In the genomic region with DNA sequence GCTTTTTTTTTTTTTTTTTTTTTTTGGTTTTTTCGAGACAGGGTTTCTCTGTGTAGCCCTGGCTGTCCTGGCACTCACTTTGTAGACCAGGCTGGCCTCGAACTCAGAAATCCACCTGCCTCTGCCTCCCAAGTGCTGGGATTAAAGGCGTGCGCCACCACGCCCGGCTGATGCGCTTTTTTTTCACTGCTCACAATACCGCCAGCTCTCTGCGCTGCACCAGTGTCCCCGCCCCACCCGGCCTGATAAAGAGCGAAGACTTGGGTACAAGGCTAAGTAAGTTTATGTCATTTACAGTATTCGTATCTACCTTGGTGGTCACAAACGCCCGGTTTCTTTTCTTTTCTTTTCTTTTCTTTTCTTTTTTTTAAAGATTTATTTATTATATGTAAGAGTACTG, we compare ENCODE assay signal across 12 mouse cellular contexts. TPM values are rescaled to one million over a fixed set of nuclear protein-coding genes. Genes with fewer than 3 reads are reported as not detected.
A peak's percentile ranks its signal among the peaks of the same experiment; 100 is the strongest.
DNase-seq lines count a peak whose midpoint lies in the region; ATAC-seq and TF ChIP-seq lines count a peak whose summit lies in the region.
"Not testable (repeated sequence)": the region's sequence is repeated elsewhere in the genome, so short reads cannot be mapped to it uniquely, and the experiment has no call there.
"Had no signal": no experiment of that assay in that cellular context is flagged by ENCODE, and none has a peak within 500 bp of the region (broad histone marks: within the 10 kb centered on the region; RNA-seq: fewer than 3 reads in every experiment).

No protein-coding gene starts in this region.

- peaks cover 32% of the 10 kb centered on the region for H3K4me1 ChIP-seq in liver, embryonic 12.5 days
- H3K4me1 ChIP-seq in liver, embryonic 14.5 days (replicated peaks; ENCODE audit: control insufficient read depth in 2 of 2, insufficient read depth in 2 of 2, low read length in 1 of 2) = peaks cover 13 to 19% of the 10 kb centered on the region in 2 experiments

- not testable (repeated sequence) for H3K27me3 ChIP-seq in liver, embryonic 12.5 days (replicated peaks); liver, embryonic 14.5 days (ENCODE audit: control insufficient read depth, insufficient read depth, low read length)

- H3K36me3 ChIP-seq in liver, embryonic 12.5 days; liver, embryonic 14.5 days (replicated peaks; ENCODE audit: control insufficient read depth, insufficient read depth, low read depth): not testable (repeated sequence)

- 67% methylated on average over 14 of the region's 15 CpGs for WGBS in liver, embryonic 12.5 days (ENCODE audit: insufficient replicate concordance)
- 65% methylated on average over 13 of the region's 15 CpGs for WGBS in liver, embryonic 14.5 days (ENCODE audit: insufficient replicate concordance)

- TF ChIP-seq EP300 in liver, embryonic 14.5 days (IDR thresholded peaks at IDR 0.05; ENCODE audit: low read depth) = not testable (repeated sequence)

- not testable (repeated sequence) for H3K9ac ChIP-seq in liver, embryonic 12.5 days; liver, embryonic 14.5 days (replicated peaks)

- not testable (repeated sequence) for H3K4me2 ChIP-seq in liver, embryonic 12.5 days; liver, embryonic 14.5 days (ENCODE audit: low read depth)

- not testable (repeated sequence) for H3K4me3 ChIP-seq in liver, embryonic 12.5 days; liver, embryonic 14.5 days (ENCODE audit: insufficient read depth in 1 of 2, low read depth in 2 of 2, low read length in 2 of 2)

- ATAC-seq in liver, embryonic 12.5 days = peak; percentile 60
- ATAC-seq in liver, embryonic 14.5 days (ENCODE audit: insufficient read depth) = peak; percentile 61

- H3K27ac ChIP-seq in liver, embryonic 12.5 days; liver, embryonic 14.5 days: not testable (repeated sequence)

- not testable (repeated sequence) for H3K9me3 ChIP-seq in liver, embryonic 12.5 days (replicated peaks); liver, embryonic 14.5 days (ENCODE audit: control insufficient read depth, low read length)

- not testable (repeated sequence) for TF ChIP-seq CTCF in liver, embryonic 14.5 days (IDR thresholded peaks at IDR 0.05; ENCODE audit: low read depth)

- DNase-seq in ES-CJ7 (ENCODE audit: low read depth, low spot score) (peak; percentile 55), MEL-GATA-1-ER (ENCODE audit: extremely low read depth, low read depth) (peak; percentile 21), ZHBTc4 (ENCODE audit: low read depth, low spot score) (peak; percentile 42)
- DNase-seq in liver, embryonic 14.5 days (ENCODE audit: low read depth in 3 of 3, low spot score in 3 of 3) = not testable (repeated sequence)

RNA-seq across cellular contexts. Expression of gene Myo18a, which starts 15.9 kb away (rescaled TPM):
- polyA plus RNA-seq in liver, embryonic 12.5 days (2016; fragmentation: Nextera tagmentation; extraction: Ambion mirVana) = 28.8 and 30.3 TPM in 2 replicates
- polyA plus RNA-seq in liver, embryonic 14.5 days (2012; rRNA removed) = 10.6 and 15.4 TPM in 2 replicates
- polyA plus RNA-seq in liver, embryonic 14.5 days (2014; fragmentation: Nextera tagmentation; extraction: Ambion mirVana) = 13.5 and 14.3 TPM in 2 replicates

RNA-seq across cellular contexts. Expression of gene Cryba1, which starts 22.0 kb away (rescaled TPM):
- polyA plus RNA-seq in liver, embryonic 12.5 days (2016; fragmentation: Nextera tagmentation; extraction: Ambion mirVana) = not detected in 2 replicates
- polyA plus RNA-seq in liver, embryonic 14.5 days (2012; rRNA removed) = not detected in 2 replicates
- polyA plus RNA-seq in liver, embryonic 14.5 days (2014; fragmentation: Nextera tagmentation; extraction: Ambion mirVana) = not detected in 2 replicates
- polyA plus RNA-seq: adrenal gland, adult 2 months; CD4-positive, CD25-positive, alpha-beta regulatory T cell, adult 4 months; embryonic facial prominence, embryonic 13.5 days; erythroblast, embryonic 14.5 days; G1E had no signal

RNA-seq across cellular contexts. Expression of gene Gm10277, which starts 40.4 kb away (rescaled TPM):
- polyA plus RNA-seq in liver, embryonic 12.5 days (2016; fragmentation: Nextera tagmentation; extraction: Ambion mirVana) = 1.2 and 1.6 TPM in 2 replicates
- not detected in 2 replicates for polyA plus RNA-seq in liver, embryonic 14.5 days (2012; rRNA removed)
- 0.11 and 0.18 TPM in 2 replicates for polyA plus RNA-seq in liver, embryonic 14.5 days (2014; fragmentation: Nextera tagmentation; extraction: Ambion mirVana)
- polyA plus RNA-seq: adrenal gland, adult 2 months; brain, embryonic 14.5 days; erythroblast, embryonic 14.5 days; frontal cortex, adult 2 months; G1E had no signal
